Mouse (Mus musculus): ENCODE data around the gene Dmac2.

Dmac2 gene

GRCm38 (mm10) chr7:25647574-25648123, 28.4 kb downstream of the Dmac2 start:
- DNase-seq (ENCODE audit: extremely low read depth, insufficient read length, low spot score) = no peak

GRCm38 (mm10) chr7:25649839-25650238, 30.6 kb downstream of the Dmac2 start:
- DNase-seq (ENCODE audit: extremely low read depth, insufficient read length, low spot score) = no peak

GRCm38 (mm10) chr7:25651281-25651680, 32.1 kb downstream of the Dmac2 start:
- no peak for DNase-seq (ENCODE audit: extremely low read depth, insufficient read length, low spot score)

GRCm38 (mm10) chr7:25652244-25652759, 33.1 kb downstream of the Dmac2 start:
- DNase-seq (ENCODE audit: extremely low read depth, insufficient read length, low spot score) = no peak

GRCm38 (mm10) chr7:25655601-25656428, 36.6 kb downstream of the Dmac2 start:
- DNase-seq (ENCODE audit: extremely low read depth, insufficient read length, low spot score) = no peak

- DNase-seq (ENCODE audit: extremely low read depth, insufficient read length, low spot score) = no peak
Observed at GRCm38 (mm10) chr7:25657785-25658184, 38.6 kb downstream of the Dmac2 start.

- DNase-seq (ENCODE audit: extremely low read depth, insufficient read length, low spot score) = peak; percentile 96
Observed at GRCm38 (mm10) chr7:25658657-25659472, 39.7 kb downstream of the Dmac2 start, which contains the start of the genes Bckdha and Exosc5. Gene Bckdha, minus strand, starts transcription at chr7:25658981. Gene Exosc5, plus strand, starts transcription at chr7:25659164.

- DNase-seq (ENCODE audit: extremely low read depth, insufficient read length, low spot score) = no peak
Observed at GRCm38 (mm10) chr7:25666381-25666780, 47.2 kb downstream of the Dmac2 start.

- DNase-seq (ENCODE audit: extremely low read depth, insufficient read length, low spot score) = no peak
Observed at GRCm38 (mm10) chr7:25669158-25669557, 49.9 kb downstream of the Dmac2 start.

GRCm38 (mm10) chr7:25669631-25670030, 50.4 kb downstream of the Dmac2 start:
- no peak for DNase-seq (ENCODE audit: extremely low read depth, insufficient read length, low spot score)

- DNase-seq (ENCODE audit: extremely low read depth, insufficient read length, low spot score) = no peak
Observed at GRCm38 (mm10) chr7:25670096-25670495, 50.9 kb downstream of the Dmac2 start.

GRCm38 (mm10) chr7:25671686-25672085, 52.5 kb downstream of the Dmac2 start:
- DNase-seq (ENCODE audit: extremely low read depth, insufficient read length, low spot score) = no peak

- no peak for DNase-seq (ENCODE audit: extremely low read depth, insufficient read length, low spot score)
Observed at GRCm38 (mm10) chr7:25672442-25672841, 53.2 kb downstream of the Dmac2 start.

GRCm38 (mm10) chr7:25674297-25674696, 55.1 kb downstream of the Dmac2 start:
- no peak for DNase-seq (ENCODE audit: extremely low read depth, insufficient read length, low spot score)

GRCm38 (mm10) chr7:25674719-25675300, 55.6 kb downstream of the Dmac2 start, which contains the start of gene Tmem91:
Gene Tmem91, minus strand, starts transcription at chr7:25675166.
- DNase-seq (ENCODE audit: extremely low read depth, insufficient read length, low spot score) = no peak

Measured in 3134 (cell line).